Mouse (Mus musculus): ENCODE results near the gene Man1a2. TPM values are rescaled to one million over a fixed set of nuclear protein-coding genes. Genes with fewer than 3 reads are reported as not detected.

The Man1a2 gene
- polyA plus RNA-seq, 1 experiment from 2014 or later, result 62.8 TPM

DNA sequence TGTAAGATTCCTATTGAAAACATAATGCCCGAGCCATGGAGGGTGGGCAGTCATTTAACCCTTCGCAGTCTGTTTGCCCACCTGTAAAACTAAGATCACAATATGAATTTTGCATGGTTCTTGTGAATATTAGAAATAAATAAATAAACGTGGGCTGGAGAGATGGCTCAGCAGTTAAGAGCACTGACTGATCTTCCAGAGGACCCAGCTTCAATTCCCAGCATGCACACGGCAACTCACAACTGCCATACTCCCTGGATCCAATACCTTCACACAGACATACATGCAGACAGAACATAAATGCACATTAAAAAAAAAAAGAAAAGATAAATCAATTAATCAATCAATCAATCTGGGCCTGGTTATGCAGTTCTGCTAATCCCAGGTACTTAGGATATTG is 30.1 kb upstream of the Man1a2 start:
- H3K36me3 ChIP-seq (ENCODE audit: control insufficient read depth, insufficient read depth, low read length), result no peaks in the 10 kb centered on the region
- H3K9ac ChIP-seq (ENCODE audit: low read depth, low read length), result no peak overlapping the region
- H3K27me3 ChIP-seq (replicated peaks; ENCODE audit: control insufficient read depth, insufficient read depth, low read length), result no peaks in the 10 kb centered on the region
- 66% methylated on average over 4 of the region's 4 CpGs for WGBS
- no peak for DNase-seq (ENCODE audit: low spot score)
- H3K4me1 ChIP-seq (replicated peaks; ENCODE audit: control insufficient read depth, insufficient read depth, low read length), result no peaks in the 10 kb centered on the region
- no peak overlapping the region for H3K27ac ChIP-seq (ENCODE audit: low read depth, low read length)
- no peak overlapping the region for H3K4me3 ChIP-seq (ENCODE audit: low read depth, low read length)
- H3K4me2 ChIP-seq, result no peak overlapping the region
- no peak for ATAC-seq (replicated peaks; ENCODE audit: low FRiP score)
- H3K9me3 ChIP-seq (ENCODE audit: control insufficient read depth, low read length), result no peaks in the 10 kb centered on the region

DNA sequence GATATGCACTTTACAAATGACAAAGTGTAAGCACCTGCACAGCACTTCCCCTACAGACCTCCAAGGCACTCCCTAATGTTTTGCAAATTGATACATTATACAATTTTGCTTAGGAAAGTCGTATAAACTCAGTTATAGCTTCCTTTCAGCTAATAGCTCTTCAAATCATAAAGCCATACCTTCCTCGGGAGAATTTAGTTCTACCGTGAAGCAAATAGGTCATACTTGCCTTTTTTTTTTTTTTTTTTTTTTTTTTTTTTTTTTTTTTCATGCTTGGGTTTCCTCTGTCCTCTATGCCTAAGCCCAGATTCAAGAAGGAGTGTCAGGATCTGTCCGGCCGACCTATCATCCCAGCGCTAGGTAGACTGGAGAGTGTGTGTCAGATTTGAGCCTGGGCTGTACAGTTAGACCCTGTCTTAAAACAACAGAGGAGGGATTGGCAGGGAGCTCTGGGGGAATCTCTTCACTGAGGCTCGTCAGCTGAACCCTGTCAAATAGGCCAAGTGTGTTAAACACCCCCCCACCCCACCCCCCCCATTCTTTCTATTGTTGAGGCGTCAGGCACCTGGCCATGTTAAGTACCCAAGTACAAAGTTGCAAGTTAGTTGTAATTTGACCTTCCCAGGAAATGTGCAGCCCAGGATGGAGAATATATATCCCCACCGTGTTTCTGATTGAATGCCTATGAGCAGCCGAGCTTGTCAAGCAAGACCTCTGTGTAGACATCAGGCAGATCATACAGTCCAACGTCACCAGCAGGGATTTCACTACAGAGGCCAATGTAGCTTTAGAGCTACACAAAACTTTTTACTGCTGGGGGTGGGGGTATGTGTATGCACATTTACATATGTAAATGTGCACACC is 28.1 kb upstream of the Man1a2 start:
- Histone ChIP-seq H3K9ac (ENCODE audit: low read depth, low read length) (no peak overlapping the region), H3K27me3 (replicated peaks; ENCODE audit: control insufficient read depth, insufficient read depth, low read length) (no peaks in the 10 kb centered on the region), H3K4me1 (replicated peaks; ENCODE audit: control insufficient read depth, insufficient read depth, low read length) (no peaks in the 10 kb centered on the region), H3K27ac (ENCODE audit: low read depth, low read length) (no peak overlapping the region), H3K36me3 (ENCODE audit: control insufficient read depth, insufficient read depth, low read length) (no peaks in the 10 kb centered on the region), H3K9me3 (ENCODE audit: control insufficient read depth, low read length) (no peaks in the 10 kb centered on the region), H3K4me3 (ENCODE audit: low read depth, low read length) (no peak overlapping the region), H3K4me2 (no peak overlapping the region)
- WGBS, result 71% methylated on average over 11 of the region's 11 CpGs
- no peak for DNase-seq (ENCODE audit: low spot score)
- ATAC-seq (replicated peaks; ENCODE audit: low FRiP score), result no peak

DNA sequence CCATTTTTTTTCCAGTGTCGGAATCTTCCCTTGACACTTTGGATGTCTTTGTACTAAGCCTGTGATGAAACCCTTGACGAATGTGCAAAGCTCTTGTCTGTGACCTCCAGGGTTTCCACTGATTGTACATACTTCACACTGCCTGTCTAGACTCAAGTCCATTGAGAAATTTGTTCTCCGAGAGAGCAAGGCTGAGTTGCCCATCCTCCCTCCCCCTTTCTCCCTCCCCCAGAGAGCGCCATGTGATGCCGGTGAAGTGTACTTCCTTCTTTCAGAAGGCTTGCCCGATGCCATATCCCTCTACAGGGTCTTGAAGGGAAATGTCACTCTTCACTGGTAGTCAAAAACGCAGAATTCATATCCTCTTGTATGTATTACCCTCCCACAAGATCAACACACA is 26.8 kb upstream of the Man1a2 start:
- Histone ChIP-seq H3K4me2 (no peak overlapping the region), H3K4me1 (replicated peaks; ENCODE audit: control insufficient read depth, insufficient read depth, low read length) (no peaks in the 10 kb centered on the region), H3K4me3 (ENCODE audit: low read depth, low read length) (no peak overlapping the region), H3K9me3 (ENCODE audit: control insufficient read depth, low read length) (no peaks in the 10 kb centered on the region), H3K9ac (ENCODE audit: low read depth, low read length) (no peak overlapping the region), H3K36me3 (ENCODE audit: control insufficient read depth, insufficient read depth, low read length) (no peaks in the 10 kb centered on the region), H3K27me3 (replicated peaks; ENCODE audit: control insufficient read depth, insufficient read depth, low read length) (no peaks in the 10 kb centered on the region), H3K27ac (ENCODE audit: low read depth, low read length) (no peak overlapping the region)
- no peak for ATAC-seq (replicated peaks; ENCODE audit: low FRiP score)
- no peak for DNase-seq (ENCODE audit: low spot score)
- WGBS, result 44% methylated on average over 7 of the region's 7 CpGs

DNA sequence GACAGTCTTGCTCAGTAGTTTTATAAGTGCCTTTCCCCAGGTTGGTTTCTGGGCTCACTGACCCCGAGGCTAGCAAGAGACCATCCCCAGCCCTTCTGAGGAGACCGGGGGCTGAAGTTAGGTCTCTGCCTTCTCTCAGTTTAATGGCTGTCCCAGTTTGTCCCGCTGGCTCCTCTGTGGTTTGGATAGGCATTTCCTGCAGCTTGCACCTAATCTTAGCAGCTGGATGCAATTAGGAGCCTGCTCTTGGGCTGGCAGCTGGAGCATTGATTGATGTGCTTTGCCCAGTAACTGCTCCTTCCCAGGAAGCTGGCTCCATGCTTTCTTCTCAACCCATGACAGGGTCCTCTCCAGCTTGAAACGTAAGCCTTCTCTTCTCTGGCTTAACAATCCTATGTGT is 26.2 kb upstream of the Man1a2 start:
- ATAC-seq (replicated peaks; ENCODE audit: low FRiP score), result no peak
- Histone ChIP-seq H3K27me3 (replicated peaks; ENCODE audit: control insufficient read depth, insufficient read depth, low read length) (no peaks in the 10 kb centered on the region), H3K9me3 (ENCODE audit: control insufficient read depth, low read length) (no peaks in the 10 kb centered on the region), H3K4me2 (no peak overlapping the region), H3K4me3 (ENCODE audit: low read depth, low read length) (no peak overlapping the region), H3K27ac (ENCODE audit: low read depth, low read length) (no peak overlapping the region), H3K36me3 (ENCODE audit: control insufficient read depth, insufficient read depth, low read length) (no peaks in the 10 kb centered on the region), H3K9ac (ENCODE audit: low read depth, low read length) (no peak overlapping the region), H3K4me1 (replicated peaks; ENCODE audit: control insufficient read depth, insufficient read depth, low read length) (no peaks in the 10 kb centered on the region)
- DNase-seq (ENCODE audit: low spot score), result no peak
- WGBS, result 18% methylated on average over 4 of the region's 4 CpGs

DNA sequence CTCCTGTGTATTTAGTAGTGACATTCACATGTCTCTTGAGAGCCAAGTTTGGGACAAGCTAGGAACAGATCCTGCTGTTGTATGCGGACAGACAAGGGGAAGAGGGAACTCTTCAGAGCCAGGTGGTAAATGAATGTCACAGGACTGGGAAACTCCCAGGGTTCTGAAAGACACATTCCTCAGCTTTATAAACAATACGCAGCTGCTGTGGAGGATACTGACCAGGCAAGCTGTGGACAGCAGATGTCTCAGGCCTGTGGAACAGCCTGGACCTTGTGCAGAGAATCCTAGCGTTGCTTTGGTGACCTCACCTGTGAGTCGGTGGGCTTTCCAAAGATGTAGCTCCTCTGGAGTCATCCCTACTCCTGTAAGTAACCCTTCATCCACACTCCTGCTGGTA is 21.8 kb upstream of the Man1a2 start:
- Histone ChIP-seq H3K27ac (ENCODE audit: low read depth, low read length) (no peak overlapping the region), H3K27me3 (replicated peaks; ENCODE audit: control insufficient read depth, insufficient read depth, low read length) (no peaks in the 10 kb centered on the region), H3K4me1 (replicated peaks; ENCODE audit: control insufficient read depth, insufficient read depth, low read length) (no peaks in the 10 kb centered on the region), H3K4me2 (no peak overlapping the region), H3K9me3 (ENCODE audit: control insufficient read depth, low read length) (no peaks in the 10 kb centered on the region), H3K36me3 (ENCODE audit: control insufficient read depth, insufficient read depth, low read length) (no peaks in the 10 kb centered on the region), H3K9ac (ENCODE audit: low read depth, low read length) (no peak overlapping the region), H3K4me3 (ENCODE audit: low read depth, low read length) (no peak overlapping the region)
- WGBS, result 74% methylated on average over 4 of the region's 4 CpGs
- ATAC-seq (replicated peaks; ENCODE audit: low FRiP score), result no peak
- no peak for DNase-seq (ENCODE audit: low spot score)

DNA sequence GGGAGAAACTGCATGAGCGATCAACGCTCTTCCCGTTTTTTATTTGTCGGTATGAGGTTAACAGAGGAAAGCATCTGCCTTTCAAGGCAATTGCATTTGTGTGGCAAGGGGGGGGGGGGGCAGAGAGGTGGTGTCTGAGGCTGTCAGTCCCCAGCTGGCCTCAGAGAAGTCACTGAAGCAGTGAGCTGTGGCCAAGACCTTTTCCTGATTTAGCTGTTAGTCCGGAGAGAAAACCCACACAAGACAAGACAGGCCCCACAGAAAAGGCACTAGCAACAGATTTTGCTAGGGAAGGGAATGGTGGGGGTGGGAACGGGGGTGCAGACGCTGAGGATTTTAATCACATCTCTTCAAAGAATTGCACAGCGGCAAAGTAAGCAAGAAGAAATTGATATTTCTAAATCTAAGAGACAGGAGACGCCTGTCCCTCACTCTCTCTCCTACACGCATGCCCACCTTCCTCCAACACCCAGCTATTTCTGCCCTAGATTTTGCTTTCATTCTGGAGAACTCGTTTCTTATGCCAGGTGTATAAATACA is 19.9 kb upstream of the Man1a2 start:
- Histone ChIP-seq H3K27me3 (replicated peaks; ENCODE audit: control insufficient read depth, insufficient read depth, low read length) (no peaks in the 10 kb centered on the region), H3K36me3 (ENCODE audit: control insufficient read depth, insufficient read depth, low read length) (no peaks in the 10 kb centered on the region), H3K4me3 (ENCODE audit: low read depth, low read length) (no peak overlapping the region), H3K9ac (ENCODE audit: low read depth, low read length) (no peak overlapping the region), H3K4me1 (replicated peaks; ENCODE audit: control insufficient read depth, insufficient read depth, low read length) (no peaks in the 10 kb centered on the region), H3K27ac (ENCODE audit: low read depth, low read length) (no peak overlapping the region), H3K4me2 (no peak overlapping the region), H3K9me3 (ENCODE audit: control insufficient read depth, low read length) (no peaks in the 10 kb centered on the region)
- no peak for ATAC-seq (replicated peaks; ENCODE audit: low FRiP score)
- DNase-seq (ENCODE audit: low spot score), result no peak
- WGBS, result 67% methylated on average over 11 of the region's 11 CpGs

DNA sequence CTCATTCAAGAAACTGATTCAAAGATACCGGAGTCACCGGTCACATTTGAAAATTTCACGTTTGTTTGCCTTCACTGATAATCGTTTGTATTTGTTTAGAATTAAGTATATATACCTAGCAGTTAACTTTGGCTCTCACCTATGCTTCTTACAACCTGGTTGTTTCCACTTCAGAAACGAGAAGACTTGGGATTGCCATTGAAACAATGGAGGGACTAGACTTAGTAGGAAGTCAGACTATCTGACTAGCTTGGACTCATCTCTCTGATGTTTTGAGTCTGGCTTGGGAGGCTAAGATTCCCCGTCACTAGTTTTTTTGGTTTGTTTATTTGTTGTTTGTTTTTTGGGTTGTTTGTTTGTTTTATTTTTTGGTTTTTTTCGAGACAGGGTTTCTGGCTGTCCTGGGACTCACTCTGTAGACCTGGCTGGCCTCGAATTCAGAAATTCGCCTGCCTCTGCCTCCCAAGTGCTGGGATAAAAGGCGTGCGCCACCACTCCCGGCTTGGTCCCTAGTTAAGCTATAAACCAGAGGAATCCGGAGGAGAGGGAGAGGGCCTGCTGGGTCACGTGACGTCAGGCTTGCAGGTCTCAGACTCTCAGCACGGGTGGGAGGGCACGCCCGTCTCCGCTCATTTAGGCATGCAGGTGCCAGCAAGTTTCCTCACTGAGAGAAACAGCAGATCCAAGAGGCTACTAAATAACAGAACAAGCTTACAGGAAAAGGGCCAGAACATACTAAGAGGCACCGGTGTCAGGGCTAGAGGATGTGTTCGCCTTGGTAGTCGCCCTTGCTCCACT is 18.7 kb upstream of the Man1a2 start:
- H3K4me3 ChIP-seq (ENCODE audit: low read depth, low read length), result no peak overlapping the region
- no peaks in the 10 kb centered on the region for H3K9me3 ChIP-seq (ENCODE audit: control insufficient read depth, low read length)
- no peaks in the 10 kb centered on the region for H3K36me3 ChIP-seq (ENCODE audit: control insufficient read depth, insufficient read depth, low read length)
- 79% methylated on average over 22 of the region's 22 CpGs for WGBS
- H3K27me3 ChIP-seq (replicated peaks; ENCODE audit: control insufficient read depth, insufficient read depth, low read length), result no peaks in the 10 kb centered on the region
- no peaks in the 10 kb centered on the region for H3K4me1 ChIP-seq (replicated peaks; ENCODE audit: control insufficient read depth, insufficient read depth, low read length)
- DNase-seq (ENCODE audit: low spot score) (no peak), ATAC-seq (replicated peaks; ENCODE audit: low FRiP score) (no peak)
- no peak overlapping the region for H3K27ac ChIP-seq (ENCODE audit: low read depth, low read length)
- H3K4me2 ChIP-seq, result no peak overlapping the region
- no peak overlapping the region for H3K9ac ChIP-seq (ENCODE audit: low read depth, low read length)

DNA sequence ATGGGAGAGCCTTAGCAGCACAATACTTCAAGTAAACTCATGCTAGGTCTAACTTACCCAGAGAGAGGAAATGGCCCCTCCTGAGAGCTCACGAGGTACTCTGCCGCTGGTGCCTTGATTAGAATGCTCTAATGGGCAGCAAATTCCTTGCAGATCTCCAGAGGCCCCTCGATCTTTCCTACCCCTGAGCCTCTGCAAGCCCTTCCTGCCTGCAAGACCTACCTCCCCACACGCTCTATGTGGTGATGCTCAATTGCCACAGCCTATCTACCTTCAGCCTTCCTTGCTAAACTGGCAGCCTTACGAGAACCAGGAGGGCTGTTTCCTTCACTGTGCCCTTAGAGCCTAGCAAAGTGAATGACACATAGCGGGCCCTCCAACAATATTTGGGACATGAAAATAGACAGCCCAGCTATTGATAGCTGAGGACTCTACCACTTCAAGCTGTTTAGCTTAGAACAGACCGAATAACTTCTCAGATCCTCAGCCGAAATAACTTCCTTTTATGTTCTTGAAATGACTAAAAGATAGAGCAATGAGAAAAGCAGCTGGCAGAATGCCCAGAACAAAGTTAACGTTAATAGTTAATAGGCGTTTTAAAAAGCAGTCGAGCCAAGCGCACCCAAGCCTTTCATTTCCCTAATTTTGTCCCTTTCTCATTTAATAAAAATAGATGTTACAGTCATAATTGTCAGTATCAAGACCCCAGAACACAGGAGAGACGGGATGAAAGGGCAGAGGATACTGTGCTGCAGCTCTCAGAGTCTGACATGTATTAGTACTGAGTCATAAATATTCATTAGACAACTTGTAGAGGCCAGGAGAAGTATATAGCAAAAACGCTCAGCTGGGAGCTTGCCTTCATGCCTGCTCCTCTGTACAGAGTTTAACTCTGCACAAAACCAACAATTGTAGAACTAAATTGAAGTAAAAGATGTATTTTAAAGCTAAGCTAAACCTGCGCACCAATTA is 17.9 kb upstream of the Man1a2 start:
- Histone ChIP-seq H3K27ac (ENCODE audit: low read depth, low read length) (no peak overlapping the region), H3K4me1 (replicated peaks; ENCODE audit: control insufficient read depth, insufficient read depth, low read length) (no peaks in the 10 kb centered on the region), H3K27me3 (replicated peaks; ENCODE audit: control insufficient read depth, insufficient read depth, low read length) (no peaks in the 10 kb centered on the region), H3K9ac (ENCODE audit: low read depth, low read length) (no peak overlapping the region), H3K9me3 (ENCODE audit: control insufficient read depth, low read length) (no peaks in the 10 kb centered on the region), H3K4me2 (no peak overlapping the region), H3K36me3 (ENCODE audit: control insufficient read depth, insufficient read depth, low read length) (no peaks in the 10 kb centered on the region), H3K4me3 (ENCODE audit: low read depth, low read length) (no peak overlapping the region)
- DNase-seq (ENCODE audit: low spot score) (no peak), ATAC-seq (replicated peaks; ENCODE audit: low FRiP score) (no peak)
- 62% methylated on average over 15 of the region's 15 CpGs for WGBS
